Mouse (Mus musculus) ES-Bruce4 (cell line): ENCODE results near the gene Tctex1d4. TPM values are rescaled to one million over a fixed set of nuclear protein-coding genes. Genes with fewer than 3 reads are reported as not detected.

Experiments used
- H3K27ac ChIP-seq: 2 replicates; pipeline ENCODE4 v1.5.1; 2012; ENCODE audit warnings: low read length, inconsistent platforms; ENCODE audit not compliant: insufficient read depth
- H3K27me3 ChIP-seq: 2 replicates; pipeline ENCODE4 v1.6.1; 2012; ENCODE audit warnings: mild to moderate bottlenecking, low read length, inconsistent platforms; ENCODE audit not compliant: control insufficient read depth, poor library complexity, insufficient read depth, severe bottlenecking
- H3K36me3 ChIP-seq: 2 replicates; pipeline ENCODE4 v1.6.1; 2012; ENCODE audit warnings: inconsistent platforms, mild to moderate bottlenecking, low read length, moderate library complexity; ENCODE audit not compliant: control insufficient read depth, poor library complexity, insufficient read depth, severe bottlenecking
- H3K4me1 ChIP-seq: one replicate; pipeline ENCODE4 v1.8.1; 2011; ENCODE audit warnings: low read length; ENCODE audit not compliant: control insufficient read depth, insufficient read depth
- H3K4me3 ChIP-seq: 2 replicates; pipeline ENCODE4 v1.5.1; 2011; ENCODE audit warnings: low read depth, mild to moderate bottlenecking, low read length
- H3K9ac ChIP-seq: 2 replicates; pipeline ENCODE4 v1.6.1; 2012; ENCODE audit warnings: low read depth, mild to moderate bottlenecking, inconsistent platforms; ENCODE audit not compliant: poor library complexity, severe bottlenecking
- H3K9me3 ChIP-seq: replicated peaks from 2 replicates; pipeline ENCODE4 v1.6.1; 2012; ENCODE audit warnings: mild to moderate bottlenecking, low read length, inconsistent platforms; ENCODE audit not compliant: control insufficient read depth, poor library complexity, insufficient read depth, severe bottlenecking
- CTCF ChIP-seq: IDR thresholded peaks from one replicate; pipeline ENCODE4 v1.8.1; 2011; ENCODE audit warnings: low read depth, low read length
- EP300 ChIP-seq: IDR thresholded peaks from 2 replicates; pipeline ENCODE4 v1.6.1; 2011; ENCODE audit warnings: low read depth, low read length; ENCODE audit not compliant: insufficient read depth
- POLR2A ChIP-seq: IDR thresholded peaks from one replicate; pipeline ENCODE4 v1.8.1; 2011; ENCODE audit warnings: low read length; ENCODE audit not compliant: insufficient read depth
- polyA plus RNA-seq: library from polyadenylated mRNA; stranded (reverse); fragments of >200 nt; gene quantifications from 2 replicates; pipeline ENCODE4 v1.2.4, GENCODE M21; 2011; ENCODE audit warnings: low read depth; ENCODE audit not compliant: missing spikeins, insufficient read depth, insufficient read length

The Tctex1d4 gene
- polyA plus RNA-seq, 1 experiment: not detected

GRCm38 (mm10) chr4:117105127-117105526, 21.5 kb upstream of the Tctex1d4 start:
- H3K27me3 ChIP-seq: no peaks in the 10 kb centered on the region
- TF ChIP-seq POLR2A: no peak
- TF ChIP-seq CTCF: no peak
- TF ChIP-seq EP300: no peak
- no peaks in the 10 kb centered on the region for H3K36me3 ChIP-seq
- no peaks in the 10 kb centered on the region for H3K9me3 ChIP-seq
- H3K4me3 ChIP-seq: 0 out of 2 replicates have a peak overlapping the region, but pooled peaks have one; percentile 1
- H3K27ac ChIP-seq: no peak overlapping the region
- peak overlapping the region; percentile 14; the same call in 1 of the 2 replicates for H3K9ac ChIP-seq
- peaks cover 3% of the 10 kb centered on the region for H3K4me1 ChIP-seq

- Histone ChIP-seq H3K9ac (no peak overlapping the region), H3K4me1 (peaks cover 3% of the 10 kb centered on the region), H3K27ac (no peak overlapping the region), H3K27me3 (no peaks in the 10 kb centered on the region), H3K4me3 (no peak overlapping the region), H3K9me3 (no peaks in the 10 kb centered on the region), H3K36me3 (no peaks in the 10 kb centered on the region)
- TF ChIP-seq CTCF: no peak
- TF ChIP-seq POLR2A: no peak
- TF ChIP-seq EP300: no peak
Observed at GRCm38 (mm10) chr4:117107813-117108523, 18.6 kb upstream of the Tctex1d4 start.

DNA sequence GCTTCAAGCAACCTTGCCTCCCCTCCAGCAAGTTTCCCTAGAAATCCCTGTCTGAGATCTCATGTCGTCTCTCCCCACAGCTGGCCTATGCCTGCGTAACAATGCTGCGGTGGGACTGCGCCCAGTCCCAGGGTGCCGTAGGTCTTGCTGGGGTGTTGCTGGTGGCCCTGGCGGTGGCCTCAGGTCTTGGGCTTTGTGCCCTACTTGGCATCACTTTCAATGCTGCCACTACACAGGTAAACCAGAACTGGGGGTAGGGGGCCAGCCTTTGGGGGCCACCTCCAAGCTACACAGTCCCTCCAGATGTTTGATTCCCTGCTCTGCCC, 18.1 kb upstream of the Tctex1d4 start:
- no peak overlapping the region for H3K4me3 ChIP-seq
- no peaks in the 10 kb centered on the region for H3K36me3 ChIP-seq
- TF ChIP-seq CTCF: no peak
- TF ChIP-seq POLR2A: no peak
- no peak for TF ChIP-seq EP300
- no peaks in the 10 kb centered on the region for H3K27me3 ChIP-seq
- H3K27ac ChIP-seq: no peak overlapping the region
- no peak overlapping the region for H3K9ac ChIP-seq
- H3K4me1 ChIP-seq: peaks cover 3% of the 10 kb centered on the region
- H3K9me3 ChIP-seq: no peaks in the 10 kb centered on the region

DNA sequence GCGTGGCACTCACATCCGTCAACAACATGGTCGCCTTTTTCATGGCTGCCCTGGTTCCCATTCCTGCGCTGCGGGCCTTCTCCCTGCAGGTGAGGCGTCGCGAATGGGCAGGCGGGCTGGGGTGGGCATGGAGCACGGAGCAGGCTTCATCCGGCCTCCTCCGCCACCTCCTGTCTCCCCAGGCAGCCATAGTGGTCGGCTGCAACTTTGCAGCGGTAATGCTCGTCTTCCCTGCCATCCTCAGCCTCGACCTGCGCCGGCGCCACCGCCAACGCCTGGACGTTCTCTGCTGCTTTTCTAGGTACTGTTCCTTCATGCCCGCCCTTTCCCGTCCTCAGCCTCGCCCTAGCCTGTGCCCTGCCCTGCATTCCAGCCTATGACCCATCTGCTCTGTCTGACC, 17.3 kb upstream of the Tctex1d4 start:
- Histone ChIP-seq H3K27ac (no peak overlapping the region), H3K36me3 (peaks cover 2% of the 10 kb centered on the region; the same call in 1 of the 2 replicates), H3K4me1 (peaks cover 2% of the 10 kb centered on the region), H3K4me3 (peak overlapping the region; percentile 49), H3K9ac (peak overlapping the region; percentile 32), H3K9me3 (no peaks in the 10 kb centered on the region), H3K27me3 (no peaks in the 10 kb centered on the region)
- no peak for TF ChIP-seq CTCF
- no peak for TF ChIP-seq EP300
- TF ChIP-seq POLR2A: no peak

DNA sequence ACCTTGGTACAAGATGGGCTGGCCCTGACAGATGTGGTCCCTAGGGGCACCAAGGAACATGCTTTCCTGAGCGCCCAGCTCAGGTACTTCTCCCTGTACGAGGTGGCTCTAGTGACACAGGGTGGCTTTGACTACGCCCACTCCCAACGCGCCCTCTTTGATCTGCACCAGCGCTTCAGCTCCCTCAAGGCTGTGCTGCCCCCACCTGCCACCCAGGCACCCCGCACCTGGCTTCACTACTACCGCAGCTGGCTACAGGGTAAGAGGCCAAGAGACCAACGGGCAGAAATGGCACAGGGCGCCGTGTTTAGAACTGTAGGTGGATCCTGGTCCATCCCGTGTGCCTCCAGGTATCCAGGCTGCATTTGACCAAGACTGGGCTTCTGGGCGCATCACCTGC, 16.3 kb upstream of the Tctex1d4 start:
- peak overlapping the region; percentile 35 for H3K4me3 ChIP-seq
- 0 out of 2 replicates have a peak overlapping the region, but pooled peaks have one; percentile 3 for H3K9ac ChIP-seq
- no peaks in the 10 kb centered on the region for H3K27me3 ChIP-seq
- H3K27ac ChIP-seq: no peak overlapping the region
- no peaks in the 10 kb centered on the region for H3K9me3 ChIP-seq
- TF ChIP-seq EP300: no peak
- peaks cover 3% of the 10 kb centered on the region; the same call in 1 of the 2 replicates for H3K36me3 ChIP-seq
- peaks cover 2% of the 10 kb centered on the region for H3K4me1 ChIP-seq

DNA sequence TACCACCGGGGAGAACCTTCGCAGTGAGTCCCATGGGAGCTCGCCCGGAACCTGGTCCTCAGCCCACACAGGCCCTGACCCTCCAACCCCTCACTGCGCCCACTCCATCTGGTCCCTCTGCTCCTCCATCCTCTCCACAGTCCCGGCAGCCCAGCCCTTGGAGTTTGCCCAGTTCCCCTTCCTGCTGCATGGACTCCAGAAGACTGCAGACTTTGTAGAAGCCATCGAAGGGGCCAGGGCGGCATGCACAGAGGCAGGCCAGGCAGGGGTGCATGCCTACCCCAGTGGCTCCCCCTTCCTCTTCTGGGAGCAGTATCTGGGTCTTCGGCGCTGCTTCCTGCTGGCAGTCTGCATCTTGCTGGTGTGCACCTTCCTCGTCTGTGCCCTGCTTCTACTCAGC, 15.6 kb upstream of the Tctex1d4 start:
- Histone ChIP-seq H3K9me3 (no peaks in the 10 kb centered on the region), H3K9ac (no peak overlapping the region), H3K36me3 (peaks cover 3% of the 10 kb centered on the region; the same call in 1 of the 2 replicates), H3K27ac (no peak overlapping the region), H3K4me3 (no peak overlapping the region), H3K4me1 (no peaks in the 10 kb centered on the region), H3K27me3 (no peaks in the 10 kb centered on the region)
- no peak for TF ChIP-seq CTCF
- TF ChIP-seq EP300: no peak
- TF ChIP-seq POLR2A: no peak
